Mouse (Mus musculus) liver, embryonic 13.5 days (tissue): Measurements from ENCODE around the gene Scml2. TPM values are rescaled to one million over a fixed set of nuclear protein-coding genes. Genes with fewer than 3 reads are reported as not detected.
"Not testable (repeated sequence)": the region's sequence is repeated elsewhere in the genome, so short reads cannot be mapped to it uniquely, and the experiment has no call there.

Experiments
- ATAC-seq: fragments of 200-750 bp; cut with Nextera tagmentation; 2 replicates; pipeline ENCODE4 v1.8.0; 2017; ENCODE audit warnings: low read depth, mild to moderate bottlenecking, moderate number of reproducible peaks, moderate library complexity
- DNase-seq: peaks from one replicate; pipeline ENCODE4 v3.0.0; 2022
- H3K27ac ChIP-seq: fragments of 300-500 bp; sonication (generic); 2 replicates; pipeline ENCODE4 v1.5.1; 2015; ENCODE audit warnings: moderate library complexity, mild to moderate bottlenecking, inconsistent platforms
- H3K27me3 ChIP-seq: fragments of 300-500 bp; sonication (generic); 2 replicates; pipeline ENCODE4 v1.6.1; 2015; ENCODE audit warnings: mild to moderate bottlenecking, inconsistent platforms
- H3K36me3 ChIP-seq: fragments of 300-500 bp; sonication (generic); 2 replicates; pipeline ENCODE4 v1.6.1; 2015; ENCODE audit warnings: mild to moderate bottlenecking, inconsistent platforms
- H3K4me1 ChIP-seq: fragments of 300-500 bp; sonication (generic); replicated peaks from 2 replicates; pipeline ENCODE4 v1.6.1; 2015; ENCODE audit warnings: inconsistent platforms
- H3K4me2 ChIP-seq: fragments of 300-500 bp; sonication (generic); 2 replicates; pipeline ENCODE4 v1.6.1; 2015; ENCODE audit warnings: inconsistent platforms, mild to moderate bottlenecking, moderate library complexity
- H3K4me3 ChIP-seq: fragments of 300-500 bp; sonication (generic); replicated peaks from 2 replicates; pipeline ENCODE4 v1.5.1; 2015; ENCODE audit warnings: mild to moderate bottlenecking, inconsistent platforms
- H3K9ac ChIP-seq: fragments of 300-500 bp; sonication (generic); 2 replicates; pipeline ENCODE4 v1.6.1; 2015; ENCODE audit warnings: mild to moderate bottlenecking, inconsistent platforms
- H3K9me3 ChIP-seq: fragments of 300-500 bp; sonication (generic); replicated peaks from 2 replicates; pipeline ENCODE4 v1.6.1; 2016; ENCODE audit warnings: inconsistent platforms
- WGBS: fragments of 180-500 bp; shearing (Covaris S2); methylation state at CpG from one replicate; pipeline ENCODE4 v1.1.7; 2015; ENCODE audit not compliant: insufficient replicate concordance; 5-methylcytosine and 5-hydroxymethylcytosine counted together
- polyA plus RNA-seq: library from polyadenylated mRNA; unstranded; fragments of >200 nt; fragmentation: Nextera tagmentation; extraction: Ambion mirVana; gene quantifications from 2 replicates; pipeline ENCODE4 v1.2.1, GENCODE M21; 2015

The Scml2 gene
- 0.68 and 0.87 TPM in 2 replicates for polyA plus RNA-seq

DNA sequence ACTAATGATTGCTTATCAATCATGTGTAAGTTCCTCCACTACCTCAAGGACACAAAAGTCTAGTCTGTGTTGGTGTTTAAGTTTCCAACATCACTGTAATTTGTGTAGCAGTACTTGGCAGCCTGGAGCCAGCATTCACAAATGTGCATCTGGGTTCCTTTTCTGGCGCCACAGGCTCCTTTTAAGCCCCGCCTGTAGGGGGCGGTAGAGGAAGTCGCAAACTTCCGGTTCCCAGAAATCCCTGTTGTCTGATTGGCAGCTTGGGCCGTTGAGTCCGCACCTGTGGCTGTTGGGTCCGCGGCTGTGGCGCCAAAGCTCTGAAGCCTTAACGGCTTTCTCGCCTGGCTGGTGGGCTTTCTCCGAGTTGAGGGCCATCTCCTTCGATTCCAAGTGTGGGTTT lies at the start of gene Scml2:
Gene Scml2, plus strand, starts transcription at position 301 of the 400 bp plus-strand sequence.
- not testable (repeated sequence) for ATAC-seq, H3K4me3 ChIP-seq

GRCm38 (mm10) chrX:161075576-161075975 lies 41.4 kb upstream of the Scml2 start:
- not testable (repeated sequence) for DNase-seq, H3K4me1 ChIP-seq
- 69% methylated on average over 6 of the region's 6 CpGs for WGBS

More for the DNA sequence above, at the start of gene Scml2:
- not testable (repeated sequence) for H3K27me3 ChIP-seq, H3K27ac ChIP-seq, H3K4me2 ChIP-seq, H3K36me3 ChIP-seq, H3K9me3 ChIP-seq, H3K9ac ChIP-seq, H3K4me1 ChIP-seq, DNase-seq
- 76% methylated on average over 6 of the region's 14 CpGs for WGBS

GRCm38 (mm10) chrX:161162314-161163068 lies 45.5 kb downstream of the Scml2 start:
- H3K9ac ChIP-seq: peak overlapping the region; percentile 55
- WGBS: 19% methylated on average over 16 of the region's 22 CpGs
- no peaks in the 10 kb centered on the region for H3K36me3 ChIP-seq
- H3K4me1 ChIP-seq: no peaks in the 10 kb centered on the region
- ATAC-seq (peak; percentile 96), DNase-seq (peak; percentile 18)
- H3K9me3 ChIP-seq: no peaks in the 10 kb centered on the region
- H3K27me3 ChIP-seq: no peaks in the 10 kb centered on the region
- H3K4me3 ChIP-seq: peak overlapping the region; percentile 57
- H3K4me2 ChIP-seq: peak overlapping the region; percentile 63
- no peak overlapping the region for H3K27ac ChIP-seq

More at GRCm38 (mm10) chrX:161075576-161075975, 41.4 kb upstream of the Scml2 start:
- not testable (repeated sequence) for H3K27ac ChIP-seq, H3K36me3 ChIP-seq, H3K27me3 ChIP-seq, H3K4me3 ChIP-seq, H3K4me2 ChIP-seq, ATAC-seq, H3K9me3 ChIP-seq, H3K9ac ChIP-seq

DNA sequence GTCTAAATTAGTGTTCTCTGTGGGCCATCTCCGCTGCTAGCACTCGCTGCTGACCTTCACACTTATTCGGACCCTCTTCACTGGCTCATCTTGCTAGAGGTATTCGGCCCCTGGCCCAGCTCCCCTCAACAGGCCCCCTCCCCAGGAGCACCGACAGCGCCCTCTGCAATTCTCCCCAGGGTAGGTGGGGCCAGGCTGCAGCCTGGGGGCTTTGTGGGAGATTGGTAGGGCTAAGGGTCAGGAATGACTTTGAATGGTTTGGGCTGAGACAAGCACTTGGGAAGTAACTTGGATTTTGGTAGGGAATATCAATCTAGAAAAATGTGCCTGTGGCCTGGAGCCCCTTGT lies 46.0 kb downstream of the Scml2 start:
- Histone ChIP-seq H3K36me3 (no peaks in the 10 kb centered on the region), H3K9ac (peak overlapping the region; percentile 55), H3K4me1 (no peaks in the 10 kb centered on the region), H3K4me2 (peak overlapping the region; percentile 63), H3K27me3 (no peaks in the 10 kb centered on the region), H3K9me3 (no peaks in the 10 kb centered on the region), H3K4me3 (peak overlapping the region; percentile 57), H3K27ac (no peak overlapping the region)
- DNase-seq (no peak), ATAC-seq (peak; percentile 18; the same call in 1 of the 2 replicates)
- 13% methylated on average over 6 of the region's 6 CpGs for WGBS

GRCm38 (mm10) chrX:161287156-161287555 lies 170.2 kb downstream of the Scml2 start, which contains the start of gene Gm15262:
TSS of gene Gm15262 (plus strand) at chrX:161287456.
- WGBS: 46% methylated on average over 2 of the region's 2 CpGs

More at GRCm38 (mm10) chrX:161287156-161287555, 170.2 kb downstream of the Scml2 start, which contains the start of gene Gm15262:
- H3K4me2 ChIP-seq, H3K9ac ChIP-seq, H3K4me1 ChIP-seq, H3K27me3 ChIP-seq, H3K27ac ChIP-seq, ATAC-seq, DNase-seq, H3K9me3 ChIP-seq, H3K36me3 ChIP-seq, H3K4me3 ChIP-seq: not testable (repeated sequence)

Other genes starting within 250 kb of the Scml2 start
- 0.89 and 1.2 TPM in 2 replicates for gene Gja6, start 210.1 kb upstream of the Scml2 start, polyA plus RNA-seq
- 0.23 and 0.32 TPM in 2 replicates for gene Cdkl5, start 122.5 kb upstream of the Scml2 start, polyA plus RNA-seq
- not detected in 2 replicates for gene Gm15262, start 170.3 kb downstream of the Scml2 start, polyA plus RNA-seq